Mouse (Mus musculus): ENCODE measurements around the gene Nop2.
"Not testable (repeated sequence)": the region's sequence is repeated elsewhere in the genome, so short reads cannot be mapped to it uniquely, and the experiment has no call there.

Nop2 gene

DNA sequence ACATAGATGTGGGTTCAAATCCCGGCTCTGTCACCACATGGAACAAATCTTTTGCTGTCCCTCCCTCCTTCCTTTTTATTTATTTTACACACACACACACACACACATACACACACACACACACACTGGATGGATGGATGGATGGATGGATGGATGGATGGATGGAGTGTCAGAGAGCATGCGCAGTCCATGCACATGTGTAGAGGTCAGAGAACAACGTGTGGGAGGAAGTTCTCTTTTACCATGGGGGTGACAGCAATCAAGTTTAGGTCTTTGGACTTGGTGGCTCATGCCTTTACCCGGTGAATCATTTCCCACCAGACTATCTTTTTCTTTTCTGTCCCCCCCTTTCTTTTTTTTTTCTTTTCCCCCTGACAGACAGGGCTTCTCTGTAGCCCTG is 22.0 kb downstream of the Nop2 start:
- no peak for DNase-seq (ENCODE audit: low spot score)

DNA sequence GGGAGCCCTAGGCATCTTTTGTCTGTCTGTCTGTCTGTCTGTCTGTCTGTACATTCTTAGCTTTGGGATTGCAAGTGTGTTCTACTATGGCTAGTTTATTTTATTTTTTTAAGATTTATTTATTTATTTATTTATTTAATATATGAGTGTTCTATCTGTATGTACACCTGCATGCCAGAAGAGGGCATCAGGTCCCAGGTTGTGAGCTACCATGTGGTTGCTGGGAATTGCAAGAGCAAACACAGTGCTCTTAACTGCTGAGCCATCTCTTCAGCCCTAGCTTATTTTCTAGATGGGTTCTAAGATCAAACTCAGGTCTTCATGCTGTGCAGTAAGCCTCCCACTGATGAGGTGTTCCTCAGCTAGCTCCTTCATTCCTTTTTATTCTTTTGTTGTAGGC is 22.8 kb downstream of the Nop2 start:
- DNase-seq (ENCODE audit: low spot score), result no peak

DNA sequence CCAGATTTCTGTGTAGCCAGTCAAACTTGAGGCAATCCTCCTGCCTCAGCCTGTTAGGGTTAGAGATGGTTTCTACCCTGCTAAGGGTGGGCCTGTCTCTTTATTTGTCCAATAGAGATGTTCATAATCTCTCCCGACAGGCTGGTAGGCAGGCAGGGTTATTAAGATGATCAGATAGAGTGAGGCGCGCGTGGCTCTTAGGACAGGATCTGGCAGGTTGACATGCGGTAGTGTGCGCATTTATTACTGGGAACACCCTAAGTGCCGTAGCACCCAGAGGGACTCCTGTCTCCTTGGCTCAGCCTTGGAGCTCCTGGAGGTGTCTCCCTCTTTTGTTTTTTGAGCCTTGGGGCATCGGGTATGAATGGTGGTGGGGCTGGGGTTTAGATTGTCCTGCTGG is 23.6 kb downstream of the Nop2 start:
- DNase-seq (ENCODE audit: low spot score), result no peak

DNA sequence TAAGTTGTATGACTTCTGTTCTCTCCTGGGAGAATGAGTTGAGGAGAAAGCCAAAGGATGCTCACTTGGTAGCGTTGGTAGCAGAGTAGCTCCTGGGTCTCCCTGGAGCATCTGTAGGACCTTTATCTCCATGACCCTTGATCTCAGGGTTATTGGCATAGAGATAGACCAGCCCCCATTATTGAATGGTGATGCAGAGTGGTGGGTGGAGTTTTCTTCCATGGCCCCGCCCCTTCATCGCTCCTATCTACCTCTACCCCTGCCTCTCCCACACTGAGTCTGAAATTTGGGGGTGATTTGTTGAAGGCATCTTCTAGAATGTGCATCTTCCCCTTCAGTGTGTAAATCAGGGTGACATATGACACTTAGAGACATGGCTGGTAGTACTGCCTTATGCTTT is 24.8 kb downstream of the Nop2 start:
- DNase-seq (ENCODE audit: low spot score), result no peak

DNA sequence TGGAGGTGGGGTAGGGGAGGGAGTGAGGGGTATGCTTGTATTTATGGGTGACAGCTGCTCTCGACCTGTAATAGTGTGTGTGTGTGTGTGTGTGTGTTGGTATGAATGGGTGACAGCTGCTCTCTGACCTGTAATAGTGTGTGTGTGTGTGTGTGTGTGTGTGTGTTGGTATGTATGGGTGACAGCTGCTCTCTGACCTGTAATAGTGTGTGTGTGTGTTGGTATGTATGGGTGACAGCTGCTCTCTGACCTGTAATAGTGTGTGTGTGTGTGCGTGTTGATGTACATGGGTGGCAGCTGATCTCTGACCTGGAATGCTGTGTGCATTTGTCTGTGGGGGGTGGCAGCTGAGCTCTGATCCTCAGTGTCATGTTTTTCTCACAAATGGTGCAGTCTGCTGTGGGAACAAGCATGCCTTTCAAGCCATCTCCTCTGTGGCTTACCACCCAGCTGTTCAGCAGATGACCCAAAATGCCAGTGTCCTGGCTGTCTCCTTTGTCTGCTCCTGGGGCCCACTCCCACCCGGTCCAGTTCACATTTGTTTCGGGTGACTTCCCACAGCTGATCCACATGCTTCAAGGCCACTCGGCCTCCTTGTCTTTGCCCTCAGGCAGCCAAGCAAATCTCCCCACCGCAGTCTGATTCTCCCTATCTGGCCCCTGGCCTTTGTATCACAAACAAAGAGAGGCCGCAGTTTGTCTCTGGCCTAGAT is 25.4 kb downstream of the Nop2 start:
- DNase-seq (ENCODE audit: low spot score), result no peak

DNA sequence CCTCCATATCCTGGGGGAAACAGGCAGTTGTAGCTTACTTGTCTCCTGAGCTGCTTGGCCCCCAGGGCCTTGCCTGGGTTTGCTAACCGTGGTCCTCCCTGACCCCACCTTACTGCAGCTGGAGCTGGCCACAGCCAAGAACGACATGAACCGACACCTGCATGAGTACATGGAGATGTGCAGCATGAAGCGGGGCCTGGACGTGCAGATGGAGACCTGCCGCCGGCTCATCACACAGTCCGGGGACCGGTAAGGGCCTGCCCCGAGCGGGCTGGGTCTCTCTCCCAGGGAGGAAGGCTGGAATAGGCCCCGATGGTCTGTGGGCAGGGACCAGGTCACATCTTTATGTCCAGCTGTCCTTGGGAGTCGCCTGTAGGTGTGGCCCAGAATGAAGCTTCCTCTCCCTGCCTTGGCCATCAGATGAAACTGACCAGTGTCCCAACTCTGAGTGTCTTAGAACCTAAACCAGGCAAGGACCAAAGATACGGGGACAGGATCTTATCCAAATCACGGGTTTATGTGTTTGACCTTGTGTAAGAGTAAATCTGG is 27.3 kb downstream of the Nop2 start:
- no peak for DNase-seq (ENCODE audit: low spot score)

DNA sequence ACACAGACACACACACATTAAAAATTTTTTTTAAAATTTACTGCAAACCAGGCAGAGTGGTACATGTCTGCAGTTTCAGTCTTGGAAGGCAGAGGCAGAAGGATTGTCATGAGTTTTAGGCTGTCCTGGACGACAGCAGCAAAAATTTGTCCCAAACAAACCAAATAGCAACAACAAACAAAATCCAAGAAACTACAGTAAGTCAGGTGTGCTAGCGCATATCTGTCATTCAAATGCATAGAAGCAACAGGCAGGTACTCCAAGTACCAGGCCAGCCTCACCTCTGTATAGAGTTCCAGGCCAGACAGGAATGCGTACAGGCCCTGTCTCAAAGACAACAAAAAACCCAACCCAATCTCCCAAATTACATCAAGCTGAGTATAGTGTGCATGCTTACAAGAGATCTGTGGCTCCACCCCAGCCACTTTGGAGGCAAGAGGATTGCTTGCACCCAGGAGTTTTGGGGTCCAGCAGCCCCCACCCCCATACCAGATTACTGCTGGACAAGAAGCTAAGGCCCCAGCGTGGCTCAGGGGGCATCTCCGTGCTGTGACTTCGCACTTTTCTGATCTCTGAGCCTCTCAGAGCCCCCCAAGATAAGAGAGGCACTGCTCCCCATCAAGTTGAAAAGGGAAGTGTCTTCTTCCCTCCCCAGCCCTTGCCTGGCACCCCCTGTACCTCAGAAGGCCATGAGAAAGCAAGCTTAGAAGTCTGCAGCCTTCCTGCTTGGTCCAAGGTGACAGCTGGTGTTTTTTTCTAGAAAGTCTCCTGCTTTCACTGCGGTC is 28.3 kb downstream of the Nop2 start:
- DNase-seq (ENCODE audit: low spot score), result no peak

DNA sequence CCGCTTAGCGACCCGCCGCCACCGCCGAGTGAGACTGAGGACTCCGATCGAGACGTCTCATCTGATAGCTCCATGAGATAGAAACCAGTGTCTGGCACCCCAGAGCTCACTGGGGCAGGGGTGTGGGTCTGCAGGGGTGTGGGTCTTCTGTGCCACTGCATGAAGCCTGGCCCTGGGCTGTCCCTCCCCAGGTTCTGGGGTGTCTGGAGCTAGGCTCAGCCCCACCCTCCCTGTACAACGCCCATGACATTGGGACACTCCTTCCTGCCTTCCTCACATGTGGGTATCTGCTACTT is 28.8 kb downstream of the Nop2 start:
- DNase-seq (ENCODE audit: low spot score), result no peak

DNA sequence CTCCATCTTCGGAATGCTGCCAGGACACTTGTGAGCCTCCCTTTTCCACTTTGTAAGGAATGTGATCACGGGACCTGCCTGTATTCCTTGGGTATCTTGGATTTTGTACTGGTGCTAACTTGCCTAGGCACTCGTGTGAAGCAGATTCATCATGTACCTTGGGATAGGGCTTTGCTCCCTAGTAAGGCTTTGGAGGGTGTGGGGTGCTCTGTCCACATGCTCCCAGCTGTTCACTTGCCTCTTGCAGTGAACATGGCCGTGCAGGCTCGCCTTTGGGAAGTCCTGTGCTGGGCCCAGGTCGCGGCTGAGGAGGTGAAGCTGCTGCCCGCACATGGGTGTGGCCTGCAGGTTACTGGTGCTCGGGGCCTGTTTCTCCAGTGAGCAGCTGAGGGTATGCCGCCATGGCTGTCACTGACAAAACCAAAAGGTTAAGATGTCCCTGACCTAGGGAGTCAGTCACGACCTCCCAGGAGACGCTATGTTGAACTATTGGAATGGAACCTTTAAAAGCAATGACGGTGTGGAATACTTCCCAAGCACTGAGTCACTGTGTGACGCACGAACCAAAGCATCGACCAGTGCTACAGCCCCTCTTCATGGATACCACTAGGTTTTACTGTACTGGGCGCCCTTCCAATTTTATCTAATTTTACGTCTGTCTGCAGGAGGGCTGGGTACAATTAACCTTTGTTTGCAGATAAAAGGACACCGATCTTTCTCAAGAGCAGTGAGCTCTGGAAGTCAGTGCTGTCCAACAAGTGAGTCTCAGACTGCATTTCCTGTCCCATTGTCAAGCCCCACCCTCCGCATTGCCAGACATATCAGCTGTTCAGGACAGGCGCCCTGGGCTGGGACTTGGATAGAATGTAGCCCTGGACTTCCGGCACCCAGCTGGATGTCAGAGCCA is 29.4 kb downstream of the Nop2 start:
- DNase-seq (ENCODE audit: low spot score), result peak; percentile 78

DNA sequence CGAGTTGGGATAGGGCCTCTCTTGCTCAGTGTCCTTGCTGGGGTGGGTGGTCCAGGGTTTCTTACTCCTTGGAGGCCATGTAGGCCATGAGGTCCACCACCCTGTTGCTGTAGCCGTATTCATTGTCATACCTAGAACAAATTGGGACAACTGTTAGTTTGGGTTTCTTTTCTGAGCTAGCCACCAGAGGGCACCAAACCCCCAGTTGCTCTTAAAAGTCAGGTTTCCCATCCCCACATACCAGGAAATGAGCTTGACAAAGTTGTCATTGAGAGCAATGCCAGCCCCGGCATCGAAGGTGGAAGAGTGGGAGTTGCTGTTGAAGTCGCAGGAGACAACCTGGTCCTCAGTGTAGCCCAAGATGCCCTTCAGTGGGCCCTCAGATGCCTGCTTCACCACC is 30.3 kb downstream of the Nop2 start:
- peak; percentile 78 for DNase-seq (ENCODE audit: low spot score)

DNA sequence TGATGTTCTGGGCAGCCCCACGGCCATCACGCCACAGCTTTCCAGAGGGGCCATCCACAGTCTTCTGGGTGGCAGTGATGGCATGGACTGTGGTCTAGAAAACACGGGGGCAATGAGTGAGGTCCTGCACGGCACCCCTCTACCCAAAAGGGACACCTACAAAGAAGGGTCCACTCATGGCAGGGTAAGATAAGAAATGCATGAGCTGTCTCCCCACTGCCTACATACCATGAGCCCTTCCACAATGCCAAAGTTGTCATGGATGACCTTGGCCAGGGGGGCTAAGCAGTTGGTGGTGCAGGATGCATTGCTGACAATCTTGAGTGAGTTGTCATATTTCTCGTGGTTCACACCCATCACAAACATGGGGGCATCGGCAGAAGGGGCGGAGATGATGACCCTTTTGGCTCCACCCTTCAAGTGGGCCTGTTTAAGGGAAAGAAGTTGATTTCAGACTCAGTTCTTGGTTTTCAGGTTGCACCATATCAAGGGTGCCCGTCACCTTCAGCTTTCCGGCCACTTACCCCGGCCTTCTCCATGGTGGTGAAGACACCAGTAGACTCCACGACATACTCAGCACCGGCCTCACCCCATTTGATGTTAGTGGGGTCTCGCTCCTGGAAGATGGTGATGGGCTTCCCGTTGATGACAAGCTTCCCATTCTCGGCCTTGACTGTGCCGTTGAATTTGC is 31.1 kb downstream of the Nop2 start:
- not testable (repeated sequence) for DNase-seq (ENCODE audit: low spot score)

DNA sequence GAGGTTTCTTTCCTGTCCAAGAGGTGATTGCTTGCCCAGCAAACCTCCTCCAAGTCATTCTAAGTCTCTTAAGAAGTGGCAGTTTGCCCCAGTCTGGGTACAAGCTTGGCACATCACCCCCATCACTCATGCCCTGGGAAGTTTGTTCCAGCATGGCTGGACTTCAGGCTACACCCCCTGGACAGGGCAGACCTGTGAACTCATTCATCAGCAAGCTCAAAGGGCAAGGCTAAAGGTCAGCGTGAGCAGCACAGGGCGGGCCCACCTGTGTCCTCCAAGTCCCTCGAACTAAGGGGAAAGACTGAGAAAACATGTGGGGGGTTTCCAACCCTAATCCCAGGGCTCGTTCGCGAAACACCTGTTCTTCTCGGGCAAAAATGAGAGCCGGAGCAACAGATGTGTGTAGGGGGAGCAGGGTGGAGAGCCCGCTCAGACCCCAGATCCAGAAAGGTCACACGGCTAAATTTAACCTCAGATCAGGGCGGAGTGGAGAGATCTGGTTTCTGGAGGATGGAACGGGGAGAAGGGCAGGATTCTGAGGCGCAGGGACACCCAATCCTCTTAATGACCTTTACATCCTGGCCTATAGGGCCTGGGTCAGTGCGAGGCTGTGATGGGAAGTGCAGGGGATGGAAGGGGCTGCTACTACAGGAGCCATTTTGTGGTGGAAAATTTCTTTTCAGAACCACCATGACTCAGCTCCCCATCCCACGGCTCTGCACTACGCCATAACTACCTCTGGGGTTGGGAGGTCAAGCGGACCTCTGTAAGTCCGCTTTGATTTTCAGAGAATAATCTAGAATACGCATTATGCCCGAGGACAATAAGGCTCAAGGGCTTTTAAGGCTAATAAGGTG is 32.3 kb downstream of the Nop2 start:
- peak; percentile 43 for DNase-seq (ENCODE audit: low spot score)

DNA sequence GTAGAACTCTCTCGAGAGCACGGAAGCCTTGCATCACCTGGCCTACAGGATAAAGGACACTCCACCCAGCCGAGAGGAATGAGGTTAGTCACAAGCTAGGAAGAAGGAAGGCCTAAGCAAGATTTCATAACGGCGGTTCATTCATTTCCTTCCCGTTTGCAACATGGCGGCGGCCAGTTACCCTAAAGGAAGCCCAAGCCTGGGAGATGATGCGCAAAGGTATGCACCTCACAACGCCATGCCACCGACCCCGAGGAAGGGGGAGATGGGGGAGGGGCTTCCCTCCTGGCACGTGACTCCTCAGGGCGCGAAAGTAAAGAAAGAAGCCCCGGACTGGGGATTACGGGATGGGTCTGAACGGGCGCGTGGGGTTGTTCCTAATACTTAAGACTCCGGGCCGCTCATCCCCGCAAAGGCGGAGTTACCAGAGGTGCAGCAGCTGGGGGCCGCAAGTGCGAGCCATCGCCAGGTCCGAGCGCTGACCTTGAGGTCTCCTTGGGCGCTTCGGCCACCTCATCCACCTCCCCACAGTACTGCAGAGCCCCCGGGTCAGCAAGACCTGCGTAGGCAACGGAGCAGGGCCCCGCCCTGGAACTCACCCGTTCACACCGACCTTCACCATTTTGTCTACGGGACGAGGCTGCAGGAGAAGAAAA is 33.1 kb downstream of the Nop2 start:
- peak; percentile 76 for DNase-seq (ENCODE audit: low spot score)

DNA sequence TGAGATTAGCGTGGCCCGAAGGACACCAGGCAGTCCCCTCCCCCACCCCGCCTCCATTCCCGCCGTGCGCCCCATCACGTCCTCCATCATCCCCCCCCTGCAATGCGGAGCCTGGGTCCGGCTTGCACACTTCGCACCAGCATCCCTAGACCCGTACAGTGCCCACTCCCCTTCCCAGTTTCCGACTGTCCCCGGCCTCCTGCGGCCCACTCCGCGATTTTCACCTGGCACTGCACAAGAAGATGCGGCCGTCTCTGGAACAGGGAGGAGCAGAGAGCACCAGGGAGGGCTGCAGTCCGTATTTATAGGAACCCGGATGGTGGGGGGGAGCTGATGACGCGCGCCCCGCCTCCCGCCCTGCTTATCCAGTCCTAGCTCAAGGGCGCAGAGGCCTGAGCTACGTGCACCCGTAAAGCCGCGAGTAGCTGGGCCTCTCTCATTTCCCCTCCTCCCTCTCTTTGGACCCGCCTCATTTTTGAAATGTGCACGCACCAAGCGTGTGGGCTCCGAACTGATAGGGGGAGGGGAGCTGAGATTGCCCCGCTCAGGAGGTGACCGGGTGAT is 33.7 kb downstream of the Nop2 start:
- peak; percentile 98 for DNase-seq (ENCODE audit: low spot score)

DNA sequence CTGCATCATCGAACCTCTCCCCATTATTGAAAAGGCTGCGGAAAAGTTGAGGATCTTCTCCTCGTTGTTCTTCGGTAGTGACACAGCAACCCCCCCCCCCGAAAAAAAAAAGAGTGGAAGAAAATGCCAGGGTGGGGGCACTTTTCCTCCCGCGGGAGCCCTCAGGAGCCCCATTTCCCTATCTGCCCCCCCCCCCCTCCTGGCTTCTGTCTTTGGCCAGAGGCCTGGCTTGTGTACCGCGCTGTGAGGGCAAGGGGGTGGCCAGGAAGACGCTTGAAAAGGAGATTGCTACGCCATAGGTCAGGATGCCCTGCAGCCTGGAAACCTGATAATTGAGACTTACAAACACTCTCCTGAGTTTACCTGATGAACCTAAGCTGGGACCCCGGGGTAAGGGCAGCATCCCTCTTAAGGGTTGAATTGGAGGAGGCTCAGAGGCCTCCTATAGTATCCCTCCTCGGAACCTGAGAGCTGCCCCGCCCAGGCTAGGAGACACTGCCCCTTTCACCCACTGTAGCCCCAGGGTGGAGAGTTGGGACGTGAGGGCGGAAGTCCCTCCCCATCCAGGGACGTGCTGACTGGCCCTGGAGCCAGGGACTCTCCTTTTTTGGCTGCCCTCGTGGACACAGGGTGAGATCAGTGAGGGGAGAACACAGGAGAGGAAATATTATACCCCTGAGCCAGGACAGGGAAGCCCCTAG is 34.5 kb downstream of the Nop2 start, which contains the start of gene Gapdh:
Gene Gapdh, minus strand, starts transcription at position 417 of the 701 bp plus-strand sequence.
- DNase-seq (ENCODE audit: low spot score), result peak; percentile 91

DNA sequence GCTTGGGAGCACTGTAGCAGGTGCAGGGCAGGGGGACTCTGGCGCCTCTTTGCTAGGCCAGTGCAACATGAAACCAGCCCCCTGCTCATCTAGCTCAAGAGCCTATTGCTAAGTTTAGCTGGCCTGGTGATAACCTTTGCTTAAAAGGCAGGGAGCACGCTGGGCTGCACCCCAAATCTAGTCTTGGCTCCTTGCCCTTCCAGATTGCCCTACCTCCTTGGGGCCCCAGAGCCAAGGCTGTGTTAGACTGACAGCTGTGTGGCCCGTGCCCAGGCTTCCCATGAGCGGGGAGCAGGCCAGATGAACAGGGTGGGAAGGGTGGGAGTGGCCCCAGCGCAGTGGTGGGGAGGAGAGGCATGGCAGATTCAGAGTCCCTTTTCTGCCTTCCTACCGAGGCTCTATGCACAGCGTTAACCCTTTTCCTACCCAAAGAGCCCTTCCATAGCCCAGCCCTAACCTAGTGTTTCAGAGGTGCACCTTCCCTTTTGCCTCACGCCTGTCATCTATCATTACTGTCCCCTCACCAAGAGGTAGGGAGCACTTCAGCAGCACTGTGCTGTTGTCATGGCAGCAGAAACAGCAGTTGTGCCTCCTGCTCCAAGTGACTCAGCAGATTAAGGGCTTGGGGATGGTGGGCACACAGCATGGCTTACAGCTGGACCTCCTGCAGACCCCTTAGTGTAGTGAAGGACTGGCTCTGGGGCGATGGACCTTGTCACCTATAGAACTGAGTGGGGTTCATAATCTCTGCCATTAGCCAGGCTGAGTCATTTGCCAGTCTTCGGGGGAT is 35.3 kb downstream of the Nop2 start:
- DNase-seq (ENCODE audit: low spot score), result no peak

DNA sequence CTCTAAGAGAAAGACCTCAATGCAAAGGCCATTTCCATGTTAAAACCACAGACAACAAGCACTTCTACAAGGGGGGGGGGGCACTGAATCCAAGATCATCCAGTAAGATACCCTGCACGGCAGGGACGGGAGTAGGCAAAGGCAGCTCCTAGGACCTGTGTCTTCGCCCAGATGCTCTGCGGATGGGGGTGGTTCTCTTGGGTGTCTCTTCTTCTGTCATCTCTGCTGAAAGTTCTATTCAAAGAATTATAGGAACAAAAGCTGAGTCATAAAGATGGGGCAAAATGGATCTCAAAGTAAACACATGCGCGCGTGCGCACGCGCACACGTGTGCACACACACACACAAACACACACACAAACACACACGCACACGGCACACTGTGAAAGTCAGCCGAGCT is 36.4 kb downstream of the Nop2 start:
- DNase-seq (ENCODE audit: low spot score), result no peak

DNA sequence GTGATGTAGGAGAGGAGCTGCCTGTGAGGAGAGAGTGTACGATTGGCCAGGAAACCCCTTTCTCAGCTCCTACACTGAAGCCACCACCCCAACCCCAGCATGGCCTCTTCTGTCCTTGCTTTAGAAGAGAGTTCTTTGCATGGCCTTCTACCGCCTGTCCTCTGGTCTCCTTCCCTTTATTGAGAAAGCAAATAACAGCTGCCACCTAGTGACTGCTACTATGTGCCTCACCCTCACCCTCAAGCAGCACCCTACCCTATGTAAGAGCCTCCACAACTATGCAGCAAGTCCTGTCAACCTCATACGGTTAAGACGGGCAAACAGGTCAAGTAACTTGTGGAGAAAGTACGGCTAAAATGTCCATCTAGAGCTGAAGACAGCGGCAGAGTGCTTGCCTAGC is 38.5 kb downstream of the Nop2 start:
- peak; percentile 42 for DNase-seq (ENCODE audit: low spot score)

DNA sequence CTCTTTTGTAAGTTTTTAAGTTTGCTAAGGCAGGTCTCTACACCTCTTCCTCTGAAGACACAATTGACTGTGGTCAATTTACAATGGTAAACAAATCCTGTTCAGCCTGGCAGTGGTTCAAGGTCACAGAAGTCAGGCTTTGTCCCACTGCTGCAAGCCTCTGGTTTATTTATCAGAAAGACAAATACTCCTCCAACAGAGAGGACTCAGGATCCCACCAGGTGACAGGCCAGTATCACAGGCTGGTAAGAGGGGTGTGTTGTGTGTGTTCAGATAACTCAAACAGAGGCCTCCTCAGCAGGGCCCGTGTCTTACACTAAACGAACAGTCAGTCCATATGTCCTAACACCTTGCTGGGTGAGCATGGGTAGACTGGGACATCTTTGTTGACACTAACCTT is 40.8 kb downstream of the Nop2 start:
- no peak for DNase-seq (ENCODE audit: low spot score)

All from lung, postnatal 25 days (tissue).